Mouse (Mus musculus) embryonic facial prominence, embryonic 15.5 days (tissue): ENCODE measurements around the gene Zbtb4. TPM values are rescaled to one million over a fixed set of nuclear protein-coding genes. Genes with fewer than 3 reads are reported as not detected.

Source experiments
- ATAC-seq: fragments of 200-750 bp; cut with Nextera tagmentation; 2 replicates; pipeline ENCODE4 v1.8.0; 2017; ENCODE audit warnings: low read depth, moderate TSS enrichment; ENCODE audit not compliant: insufficient number of reproducible peaks, low FRiP score, low TSS enrichment
- H3K27ac ChIP-seq: fragments of 300-500 bp; sonication (generic); replicated peaks from 2 replicates; pipeline ENCODE4 v1.5.1; 2015; ENCODE audit warnings: mild to moderate bottlenecking, inconsistent platforms
- H3K27me3 ChIP-seq: fragments of 300-500 bp; sonication (generic); 2 replicates; pipeline ENCODE4 v1.6.1; 2015; ENCODE audit warnings: inconsistent platforms
- H3K36me3 ChIP-seq: fragments of 300-500 bp; sonication (generic); 2 replicates; pipeline ENCODE4 v1.6.1; 2015; ENCODE audit warnings: mild to moderate bottlenecking, inconsistent platforms
- H3K4me1 ChIP-seq: fragments of 300-500 bp; sonication (generic); 2 replicates; pipeline ENCODE4 v1.6.1; 2015; ENCODE audit warnings: inconsistent platforms
- H3K4me2 ChIP-seq: fragments of 300-500 bp; sonication (generic); replicated peaks from 2 replicates; pipeline ENCODE4 v1.6.1; 2015; ENCODE audit warnings: mild to moderate bottlenecking, inconsistent platforms
- H3K4me3 ChIP-seq: fragments of 300-500 bp; sonication (generic); replicated peaks from 2 replicates; pipeline ENCODE4 v1.5.1; 2015; ENCODE audit warnings: mild to moderate bottlenecking, inconsistent platforms
- H3K9ac ChIP-seq: fragments of 300-500 bp; sonication (generic); 2 replicates; pipeline ENCODE4 v1.6.1; 2015; ENCODE audit warnings: inconsistent platforms
- H3K9me3 ChIP-seq: fragments of 300-500 bp; sonication (generic); replicated peaks from 2 replicates; pipeline ENCODE4 v1.6.1; 2016; ENCODE audit warnings: inconsistent platforms
- WGBS: fragments of 180-500 bp; shearing (Covaris S2); methylation state at CpG from one replicate; pipeline ENCODE4 v1.1.7; 2015; 5-methylcytosine and 5-hydroxymethylcytosine counted together
- polyA plus RNA-seq: library from polyadenylated mRNA; unstranded; fragments of >200 nt; fragmentation: Nextera tagmentation; extraction: Ambion mirVana; gene quantifications from 2 replicates; pipeline ENCODE4 v1.2.1, GENCODE M21; 2015

The Zbtb4 gene
- polyA plus RNA-seq, 1 experiment from 2014 or later, result 6.1 TPM

DNA sequence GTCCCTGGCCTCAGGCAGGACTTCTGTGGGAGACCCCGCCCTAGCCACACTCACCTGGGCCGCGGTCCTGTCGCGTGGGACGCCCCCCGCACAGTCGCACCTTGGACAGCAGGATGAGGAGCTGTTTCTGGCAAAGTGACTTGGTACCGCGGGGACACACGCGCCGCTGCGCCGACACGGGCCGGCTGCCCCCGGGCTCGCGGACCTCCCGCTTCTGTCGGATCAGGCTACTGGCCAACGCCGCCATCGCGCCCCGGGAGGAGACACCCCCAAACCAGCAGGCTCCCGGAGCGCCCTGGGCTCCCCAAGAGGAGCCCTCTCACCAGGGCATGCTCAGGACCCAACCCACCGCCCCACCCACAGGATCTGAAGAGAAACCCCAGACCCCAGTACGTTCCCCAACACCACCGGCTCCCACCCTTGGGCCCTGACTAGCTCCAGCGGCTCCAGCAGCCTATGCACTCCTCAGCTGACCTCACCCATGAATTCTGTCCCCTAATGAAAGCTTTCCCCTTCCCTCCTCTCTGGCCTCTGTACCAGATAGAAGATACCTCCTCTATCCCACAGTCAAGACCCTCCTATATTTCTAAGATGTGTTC, 35.8 kb downstream of the Zbtb4 start, which contains the start of gene Fgf11:
Gene Fgf11 (minus strand): TSS at position 479 of the 599 bp plus-strand sequence.
- Histone ChIP-seq H3K4me2 (peak within 1 kb of the TSS; percentile 97), H3K9ac (peak within 1 kb of the TSS; percentile 54), H3K27ac (peak within 1 kb of the TSS; percentile 77), H3K4me3 (peak within 1 kb of the TSS; percentile 63), H3K9me3 (no peaks in the 10 kb centered on the region), H3K36me3 (no peaks in the 10 kb centered on the region), H3K27me3 (peaks cover 28% of the 10 kb centered on the region), H3K4me1 (peaks cover 62% of the 10 kb centered on the region)
- ATAC-seq, result no peak
- WGBS, result under 1% methylated on average over 33 of the region's 33 CpGs

DNA sequence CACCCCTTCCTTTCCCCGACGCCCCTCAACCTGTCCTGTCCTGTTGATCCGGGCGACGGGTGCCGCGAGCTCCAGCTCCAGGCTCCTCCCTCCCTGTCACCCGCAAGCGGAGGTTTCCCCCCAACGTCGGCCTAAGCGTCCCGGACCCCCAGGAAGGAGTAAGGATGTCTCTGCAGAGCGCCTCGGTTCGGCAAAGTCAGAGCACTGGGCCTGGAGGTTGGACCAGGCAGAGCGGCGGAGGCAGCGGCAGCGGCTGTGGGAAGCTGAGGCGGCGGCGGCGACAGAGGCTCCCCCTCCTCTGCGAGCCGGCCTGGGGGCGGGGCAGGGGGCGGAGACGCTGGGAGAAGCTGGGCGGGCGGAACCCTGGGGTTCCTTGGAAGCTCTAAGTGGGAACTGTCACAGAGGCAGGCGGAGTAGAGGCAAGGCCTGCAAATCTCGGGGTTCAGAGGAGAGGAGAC, 37.0 kb downstream of the Zbtb4 start:
- H3K27me3 ChIP-seq, result peaks cover 26% of the 10 kb centered on the region
- peak overlapping the region; percentile 63 for H3K4me3 ChIP-seq
- ATAC-seq, result peak; percentile 64
- peaks cover 62% of the 10 kb centered on the region for H3K4me1 ChIP-seq
- peak overlapping the region; percentile 97 for H3K4me2 ChIP-seq
- H3K36me3 ChIP-seq, result no peaks in the 10 kb centered on the region
- H3K9ac ChIP-seq, result peak overlapping the region; percentile 54
- no peaks in the 10 kb centered on the region for H3K9me3 ChIP-seq
- WGBS, result under 1% methylated on average over 31 of the region's 33 CpGs
- H3K27ac ChIP-seq, result peak overlapping the region; percentile 77

- Histone ChIP-seq H3K4me3 (peak overlapping the region; percentile 63), H3K36me3 (no peaks in the 10 kb centered on the region), H3K9ac (peak overlapping the region; percentile 55), H3K9me3 (no peaks in the 10 kb centered on the region), H3K27me3 (peaks cover 22% of the 10 kb centered on the region), H3K4me2 (peak overlapping the region; percentile 97), H3K4me1 (peaks cover 62% of the 10 kb centered on the region), H3K27ac (peak overlapping the region; percentile 77)
- WGBS, result 5% methylated on average over 12 of the region's 12 CpGs
- ATAC-seq, result no peak
Observed at GRCm38 (mm10) chr11:69803328-69803727, 37.6 kb downstream of the Zbtb4 start.

GRCm38 (mm10) chr11:69803786-69804651, 38.3 kb downstream of the Zbtb4 start:
- peak overlapping the region; percentile 63 for H3K4me3 ChIP-seq
- 2% methylated on average over 60 of the region's 60 CpGs for WGBS
- H3K27ac ChIP-seq, result peak overlapping the region; percentile 77
- no peaks in the 10 kb centered on the region for H3K9me3 ChIP-seq
- H3K4me2 ChIP-seq, result peak overlapping the region; percentile 97
- H3K27me3 ChIP-seq, result peaks cover 22% of the 10 kb centered on the region
- no peaks in the 10 kb centered on the region for H3K36me3 ChIP-seq
- H3K4me1 ChIP-seq, result peaks cover 62% of the 10 kb centered on the region
- H3K9ac ChIP-seq, result peak overlapping the region; percentile 55
- peak; percentile 39 for ATAC-seq

DNA sequence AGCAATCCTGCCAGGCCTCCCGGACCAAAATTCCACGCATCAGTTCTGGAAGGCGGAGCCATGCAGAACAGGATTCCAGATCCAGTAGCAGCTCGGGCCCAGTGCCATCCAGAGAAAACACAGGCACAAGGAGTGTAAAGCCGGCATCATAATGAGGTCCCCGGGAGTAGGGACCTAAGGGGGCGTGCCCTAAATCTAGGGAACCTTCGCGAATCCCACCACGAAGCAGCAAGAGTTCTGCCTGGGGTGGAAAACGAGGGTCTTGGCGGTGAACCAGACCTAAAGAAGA, 38.9 kb downstream of the Zbtb4 start:
- peak overlapping the region; percentile 63 for H3K4me3 ChIP-seq
- no peaks in the 10 kb centered on the region for H3K36me3 ChIP-seq
- peak overlapping the region; percentile 97 for H3K4me2 ChIP-seq
- no peaks in the 10 kb centered on the region for H3K9me3 ChIP-seq
- H3K4me1 ChIP-seq, result peaks cover 57% of the 10 kb centered on the region
- ATAC-seq, result no peak
- WGBS, result 4% methylated on average over 12 of the region's 12 CpGs
- H3K27ac ChIP-seq, result no peak overlapping the region
- peaks cover 22% of the 10 kb centered on the region for H3K27me3 ChIP-seq
- peak overlapping the region; percentile 12; the same call in 1 of the 2 replicates for H3K9ac ChIP-seq

DNA sequence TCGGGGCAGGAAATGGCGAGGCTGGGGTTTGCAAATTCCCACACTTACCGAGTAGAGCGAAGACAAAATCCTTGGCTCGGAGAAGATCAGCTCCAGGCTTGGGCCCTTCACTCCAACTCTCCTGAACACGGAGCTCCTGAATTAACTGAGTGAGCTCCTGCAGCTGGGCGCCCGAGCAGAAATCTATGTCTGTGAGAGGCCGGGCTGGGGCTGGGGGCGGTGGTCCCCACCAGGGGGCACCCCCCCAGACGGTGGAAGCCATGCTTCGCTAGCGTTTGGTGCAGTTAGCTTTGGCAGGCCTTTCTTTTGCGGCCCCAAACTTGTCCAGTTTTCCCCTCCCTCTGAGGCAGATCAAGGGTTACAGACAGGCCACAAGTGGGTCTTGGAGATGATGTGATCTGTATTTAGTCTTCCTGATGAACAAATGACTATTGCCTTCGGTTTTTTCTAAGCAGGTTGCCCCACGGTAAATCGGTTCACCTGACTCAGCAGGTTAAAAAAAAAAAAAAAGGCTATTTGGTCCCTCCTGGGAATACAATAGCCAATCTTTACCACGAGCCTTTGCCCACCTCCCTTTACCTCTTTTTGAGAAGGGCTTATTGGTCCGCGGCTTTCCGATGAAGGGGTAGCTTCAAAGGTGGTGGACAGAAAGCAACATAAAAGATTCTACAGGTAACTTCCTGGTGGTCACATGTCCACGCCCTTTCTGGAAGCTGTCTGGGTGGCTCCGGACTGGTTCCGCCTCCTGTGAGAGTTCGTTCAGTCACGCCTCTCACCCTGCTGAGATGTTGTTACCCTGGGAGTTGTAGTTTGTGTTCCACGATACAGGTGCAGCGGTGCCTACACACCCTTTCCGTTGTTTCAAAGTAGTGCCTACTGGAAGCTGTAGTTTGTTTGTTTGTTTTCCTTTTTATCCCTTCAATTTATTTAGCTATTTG, 39.5 kb downstream of the Zbtb4 start, which contains the start of gene Tmem102:
Gene Tmem102 (minus strand): TSS at position 653 of the 938 bp plus-strand sequence.
- H3K4me2 ChIP-seq, result peak within 1 kb of the TSS; percentile 97
- 9% methylated on average over 29 of the region's 29 CpGs for WGBS
- no peaks in the 10 kb centered on the region for H3K9me3 ChIP-seq
- no peaks in the 10 kb centered on the region for H3K36me3 ChIP-seq
- peak within 1 kb of the TSS; percentile 12; the same call in 1 of the 2 replicates for H3K9ac ChIP-seq
- no peak within 1 kb of the TSS for H3K27ac ChIP-seq
- no peak for ATAC-seq
- H3K4me3 ChIP-seq, result peak within 1 kb of the TSS; percentile 63
- H3K4me1 ChIP-seq, result peaks cover 50% of the 10 kb centered on the region
- peaks cover 22% of the 10 kb centered on the region for H3K27me3 ChIP-seq

GRCm38 (mm10) chr11:69806378-69806777, 40.7 kb downstream of the Zbtb4 start:
- Histone ChIP-seq H3K36me3 (no peaks in the 10 kb centered on the region), H3K27me3 (peaks cover 22% of the 10 kb centered on the region), H3K27ac (no peak overlapping the region), H3K4me2 (no peak overlapping the region), H3K4me1 (peaks cover 39% of the 10 kb centered on the region), H3K4me3 (no peak overlapping the region), H3K9ac (no peak overlapping the region), H3K9me3 (no peaks in the 10 kb centered on the region)
- 74% methylated on average over 4 of the region's 4 CpGs for WGBS
- ATAC-seq, result no peak

- no peak for ATAC-seq
- no peaks in the 10 kb centered on the region for H3K9me3 ChIP-seq
- no peak overlapping the region for H3K4me2 ChIP-seq
- 68% methylated on average over 2 of the region's 2 CpGs for WGBS
- no peak overlapping the region for H3K4me3 ChIP-seq
- H3K36me3 ChIP-seq, result no peaks in the 10 kb centered on the region
- H3K4me1 ChIP-seq, result peaks cover 26% of the 10 kb centered on the region
- H3K27me3 ChIP-seq, result peaks cover 17% of the 10 kb centered on the region
- no peak overlapping the region for H3K9ac ChIP-seq
- no peak overlapping the region for H3K27ac ChIP-seq
Observed at GRCm38 (mm10) chr11:69807641-69808040, 41.9 kb downstream of the Zbtb4 start.

- no peak overlapping the region for H3K4me2 ChIP-seq
- no peaks in the 10 kb centered on the region for H3K4me1 ChIP-seq
- H3K9ac ChIP-seq, result no peak overlapping the region
- no peaks in the 10 kb centered on the region for H3K9me3 ChIP-seq
- no peak overlapping the region for H3K4me3 ChIP-seq
- no peak for ATAC-seq
- peaks cover 5% of the 10 kb centered on the region; the same call in 1 of the 2 replicates for H3K27me3 ChIP-seq
- H3K36me3 ChIP-seq, result no peaks in the 10 kb centered on the region
- H3K27ac ChIP-seq, result no peak overlapping the region
Observed at GRCm38 (mm10) chr11:69810280-69810679, 44.6 kb downstream of the Zbtb4 start.

- H3K27ac ChIP-seq, result no peak within 1 kb of the TSS
Observed at GRCm38 (mm10) chr11:69815155-69815554, 49.4 kb downstream of the Zbtb4 start, which contains the start of gene Gm39566. Gm39566 (minus strand) TSS chr11:69815298.

More at GRCm38 (mm10) chr11:69815155-69815554, 49.4 kb downstream of the Zbtb4 start, which contains the start of gene Gm39566:
- Histone ChIP-seq H3K27me3 (no peaks in the 10 kb centered on the region), H3K4me2 (no peak within 1 kb of the TSS), H3K9ac (no peak within 1 kb of the TSS), H3K36me3 (no peaks in the 10 kb centered on the region), H3K9me3 (no peaks in the 10 kb centered on the region), H3K4me3 (no peak within 1 kb of the TSS), H3K4me1 (no peaks in the 10 kb centered on the region)
- WGBS, result 61% methylated on average over 10 of the region's 10 CpGs
- no peak for ATAC-seq
